Mouse (Mus musculus) limb, embryonic 11.5 days (tissue): ENCODE data around the gene Fpr-rs4. TPM values are rescaled to one million over a fixed set of nuclear protein-coding genes. Genes with fewer than 3 reads are reported as not detected.
"Not testable (repeated sequence)": the region's sequence is repeated elsewhere in the genome, so short reads cannot be mapped to it uniquely, and the experiment has no call there.

Experiments
- ATAC-seq: fragments of 200-750 bp; cut with Nextera tagmentation; 2 replicates; pipeline ENCODE4 v1.8.0; 2017; ENCODE audit warnings: low read depth; ENCODE audit not compliant: insufficient number of reproducible peaks, low FRiP score, low TSS enrichment
- DNase-seq: peaks from one replicate; pipeline ENCODE4 v3.0.0-alpha.2; 2015; ENCODE audit warnings: low spot score
- H3K27ac ChIP-seq: fragments of 300-500 bp; sonication (generic); replicated peaks from 2 replicates; pipeline ENCODE4 v1.5.1; 2014; ENCODE audit warnings: low read depth, mild to moderate bottlenecking, low read length
- H3K27me3 ChIP-seq: fragments of 300-500 bp; sonication (generic); 2 replicates; pipeline ENCODE4 v1.6.1; 2014; ENCODE audit warnings: mild to moderate bottlenecking, low read length, mixed read lengths; ENCODE audit not compliant: control insufficient read depth, insufficient read depth
- H3K36me3 ChIP-seq: fragments of 300-500 bp; sonication (generic); 2 replicates; pipeline ENCODE4 v1.6.1; 2014; ENCODE audit warnings: mild to moderate bottlenecking, low read length, moderate library complexity, mixed read lengths; ENCODE audit not compliant: control insufficient read depth, insufficient read depth
- H3K4me1 ChIP-seq: fragments of 300-500 bp; sonication (generic); 2 replicates; pipeline ENCODE4 v1.6.1; 2014; ENCODE audit warnings: low read length, mixed read lengths; ENCODE audit not compliant: control insufficient read depth, insufficient read depth
- H3K4me2 ChIP-seq: fragments of 300-500 bp; sonication (generic); 2 replicates; pipeline ENCODE4 v1.6.1; 2014; ENCODE audit warnings: low read depth, mild to moderate bottlenecking, moderate library complexity; ENCODE audit not compliant: severe bottlenecking
- H3K4me3 ChIP-seq: fragments of 300-500 bp; sonication (generic); 2 replicates; pipeline ENCODE4 v1.5.1; 2014; ENCODE audit warnings: low read depth, low read length
- H3K9ac ChIP-seq: fragments of 300-500 bp; sonication (generic); 2 replicates; pipeline ENCODE4 v1.6.1; 2014; ENCODE audit warnings: mild to moderate bottlenecking, low read length
- H3K9me3 ChIP-seq: fragments of 300-500 bp; sonication (generic); 2 replicates; pipeline ENCODE4 v1.6.1; 2016; ENCODE audit warnings: low read length; ENCODE audit not compliant: control insufficient read depth
- WGBS: fragments of 180-500 bp; shearing (Covaris S2); extraction: QIAGEN DNeasy Blood & Tissue Kit; methylation state at CpG from one replicate; pipeline ENCODE4 v1.1.7; 2014; 5-methylcytosine and 5-hydroxymethylcytosine counted together
- polyA plus RNA-seq: library from polyadenylated mRNA; unstranded; fragments of >200 nt; fragmentation: Nextera tagmentation; extraction: Ambion mirVana; gene quantifications from 2 replicates; pipeline ENCODE4 v1.2.1, GENCODE M21; 2014

The Fpr-rs4 gene
- polyA plus RNA-seq = not detected in 2 replicates

- H3K36me3 ChIP-seq = no peaks in the 10 kb centered on the region
- H3K4me1 ChIP-seq = no peaks in the 10 kb centered on the region
- no peak for ATAC-seq
- DNase-seq = no peak
- H3K4me3 ChIP-seq = no peak within 1 kb of the TSS
- no peak within 1 kb of the TSS for H3K27ac ChIP-seq
- H3K9ac ChIP-seq = no peak within 1 kb of the TSS
- no peaks in the 10 kb centered on the region for H3K27me3 ChIP-seq
- WGBS = 62% methylated on average over 2 of the region's 2 CpGs
- no peak within 1 kb of the TSS for H3K4me2 ChIP-seq
- H3K9me3 ChIP-seq = no peaks in the 10 kb centered on the region
These were observed at the start of gene Fpr-rs4 for GRCm38 (mm10) chr17:18021433-18021832. Gene Fpr-rs4 (plus strand): TSS chr17:18021733.

GRCm38 (mm10) chr17:17973443-17973842 is 48.1 kb upstream of the Fpr-rs4 start:
- no peaks in the 10 kb centered on the region for H3K27me3 ChIP-seq
- ATAC-seq = no peak
- H3K4me3 ChIP-seq = no peak overlapping the region
- no peaks in the 10 kb centered on the region for H3K36me3 ChIP-seq
- no peak overlapping the region for H3K9ac ChIP-seq
- 16% methylated on average over 1 of the region's 1 CpGs for WGBS
- H3K27ac ChIP-seq = no peak overlapping the region
- H3K4me2 ChIP-seq = no peak overlapping the region
- peaks cover 1% of the 10 kb centered on the region; the same call in 1 of the 2 replicates for H3K9me3 ChIP-seq
- DNase-seq = no peak
- H3K4me1 ChIP-seq = no peaks in the 10 kb centered on the region

- not testable (repeated sequence) for H3K27me3 ChIP-seq, H3K27ac ChIP-seq, H3K9ac ChIP-seq, H3K36me3 ChIP-seq, H3K4me3 ChIP-seq, H3K9me3 ChIP-seq, DNase-seq, H3K4me1 ChIP-seq, H3K4me2 ChIP-seq, ATAC-seq
- 84% methylated on average over 2 of the region's 2 CpGs for WGBS
These were observed 40.3 kb upstream of the Fpr-rs4 start for GRCm38 (mm10) chr17:17981232-17981631.

GRCm38 (mm10) chr17:18004752-18005151 is 16.8 kb upstream of the Fpr-rs4 start:
- H3K27ac ChIP-seq = no peak overlapping the region
- no peaks in the 10 kb centered on the region for H3K27me3 ChIP-seq
- no peak overlapping the region for H3K4me3 ChIP-seq
- H3K36me3 ChIP-seq = no peaks in the 10 kb centered on the region
- no peak overlapping the region for H3K4me2 ChIP-seq
- H3K9ac ChIP-seq = no peak overlapping the region
- ATAC-seq = no peak
- no peak for DNase-seq
- no peaks in the 10 kb centered on the region for H3K9me3 ChIP-seq
- no peaks in the 10 kb centered on the region for H3K4me1 ChIP-seq
- WGBS = 89% methylated on average over 1 of the region's 1 CpGs

GRCm38 (mm10) chr17:18049124-18049523 is 27.6 kb downstream of the Fpr-rs4 start, which contains the start of gene Vmn2r124:
Gene Vmn2r124 (plus strand): TSS chr17:18049424.
- Histone ChIP-seq H3K9me3 (no peaks in the 10 kb centered on the region), H3K4me1 (no peaks in the 10 kb centered on the region), H3K27ac (no peak within 1 kb of the TSS), H3K27me3 (no peaks in the 10 kb centered on the region), H3K4me2 (no peak within 1 kb of the TSS), H3K4me3 (no peak within 1 kb of the TSS), H3K9ac (no peak within 1 kb of the TSS), H3K36me3 (no peaks in the 10 kb centered on the region)
- ATAC-seq (no peak), DNase-seq (no peak)
- 61% methylated on average over 2 of the region's 2 CpGs for WGBS

Other genes starting within 250 kb of the Fpr-rs4 start
- 35.5 and 39.7 TPM in 2 replicates for gene Spaca6, start 194.6 kb upstream of the Fpr-rs4 start, polyA plus RNA-seq
- 1.5 and 2.0 TPM in 2 replicates for gene Has1, start 166.5 kb upstream of the Fpr-rs4 start, polyA plus RNA-seq
- gene Fpr1, start 137.8 kb upstream of the Fpr-rs4 start, polyA plus RNA-seq = not detected in 2 replicates
- not detected in 2 replicates for gene Fpr2, start 133.9 kb upstream of the Fpr-rs4 start, polyA plus RNA-seq
- gene Fpr3, start 133.9 kb upstream of the Fpr-rs4 start, polyA plus RNA-seq = not detected in 2 replicates
- gene Vmn2r124, start 27.7 kb downstream of the Fpr-rs4 start, polyA plus RNA-seq = not detected in 2 replicates
- gene Vmn2r91, start 63.3 kb downstream of the Fpr-rs4 start, polyA plus RNA-seq = not detected in 2 replicates
- not detected in 2 replicates for gene Vmn2r92, start 130.2 kb downstream of the Fpr-rs4 start, polyA plus RNA-seq